Mouse (Mus musculus): ENCODE measurements around the gene Hpcal1. TPM values are rescaled to one million over a fixed set of nuclear protein-coding genes. Genes with fewer than 3 reads are reported as not detected.
A peak's percentile ranks its signal among the peaks of the same experiment; 100 is the strongest.
"Not testable (repeated sequence)": the region's sequence is repeated elsewhere in the genome, so short reads cannot be mapped to it uniquely, and the experiment has no call there.

Hpcal1 gene
- polyA plus RNA-seq, 1 experiment from 2014 or later, result 16.0 TPM

DNA sequence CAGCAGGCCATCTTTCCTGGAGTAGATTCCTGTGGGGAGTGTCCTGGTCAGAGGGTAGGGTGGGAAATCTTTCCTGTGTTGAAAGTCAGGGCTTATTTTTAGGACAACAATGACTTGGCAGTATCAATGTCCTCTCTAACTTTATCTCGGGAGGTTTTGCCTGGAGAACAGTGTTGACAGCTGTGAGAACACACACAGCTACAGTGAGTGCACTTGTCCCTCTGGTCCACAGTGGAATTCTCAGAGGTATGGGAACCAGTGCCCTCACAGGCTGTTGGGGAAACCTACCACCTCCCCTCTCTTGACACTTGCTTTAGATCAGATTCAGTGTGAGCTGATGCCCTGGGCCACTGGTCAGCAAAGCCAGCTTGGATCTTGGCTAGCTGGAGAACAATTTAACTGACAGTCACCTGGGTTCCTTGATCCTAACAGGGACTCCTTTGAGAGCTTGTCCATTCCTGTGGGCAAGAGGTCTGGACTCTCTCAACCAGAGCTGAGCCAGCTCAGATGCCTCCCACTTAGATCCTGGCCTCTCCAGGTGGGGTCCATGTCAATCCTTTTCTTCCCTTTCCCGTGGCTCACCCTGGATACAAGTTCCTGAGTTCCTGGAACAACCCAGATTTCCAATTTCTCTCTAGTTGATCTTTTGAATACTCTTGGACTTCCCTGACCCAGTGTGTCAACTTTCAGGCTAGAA is 79.0 kb downstream of the Hpcal1 start:
- ATAC-seq (ENCODE audit: low read depth), result 0 out of 2 replicates have a peak, but pooled peaks have one; percentile 10
- no peak overlapping the region for H3K4me3 ChIP-seq (replicated peaks)
- no peak for DNase-seq
- H3K4me1 ChIP-seq (replicated peaks), result peaks cover 13% of the 10 kb centered on the region
- H3K9ac ChIP-seq, result no peak overlapping the region
- H3K9me3 ChIP-seq (replicated peaks), result no peaks in the 10 kb centered on the region
- WGBS (ENCODE audit: insufficient replicate concordance), result 30% methylated on average over 2 of the region's 2 CpGs
- no peak overlapping the region for H3K4me2 ChIP-seq
- H3K27ac ChIP-seq, result no peak overlapping the region
- no peaks in the 10 kb centered on the region for H3K36me3 ChIP-seq
- no peaks in the 10 kb centered on the region for H3K27me3 ChIP-seq

DNA sequence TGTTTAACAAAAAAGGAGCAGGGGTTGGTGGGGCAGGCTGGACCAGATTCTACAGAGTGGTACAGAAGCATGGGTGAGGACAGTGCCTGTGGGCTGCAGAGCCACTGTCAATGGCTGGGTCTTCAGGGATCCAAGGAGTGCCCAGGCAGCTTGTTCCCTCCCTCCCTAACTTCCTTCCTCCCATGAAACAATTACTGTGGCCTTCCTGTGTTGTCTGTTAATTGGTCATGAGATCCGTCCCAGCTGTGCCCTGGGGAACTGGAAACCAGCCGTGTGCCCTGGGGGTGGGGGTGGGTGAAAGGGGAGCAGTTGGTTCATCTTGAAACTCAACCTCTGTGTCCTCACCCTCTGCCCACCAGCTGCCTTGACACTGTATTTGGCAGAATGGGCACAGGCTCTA is 79.9 kb downstream of the Hpcal1 start:
- no peaks in the 10 kb centered on the region for H3K36me3 ChIP-seq
- H3K27me3 ChIP-seq, result no peaks in the 10 kb centered on the region
- no peak for DNase-seq
- no peak overlapping the region for H3K9ac ChIP-seq
- WGBS (ENCODE audit: insufficient replicate concordance), result 50% methylated on average over 2 of the region's 2 CpGs
- peaks cover 13% of the 10 kb centered on the region for H3K4me1 ChIP-seq (replicated peaks)
- no peak overlapping the region for H3K4me3 ChIP-seq (replicated peaks)
- no peak for ATAC-seq (ENCODE audit: low read depth)
- no peak overlapping the region for H3K4me2 ChIP-seq
- H3K27ac ChIP-seq, result no peak overlapping the region
- H3K9me3 ChIP-seq (replicated peaks), result no peaks in the 10 kb centered on the region

- DNase-seq, result not testable (repeated sequence)
Measured at GRCm38 (mm10) chr12:17773721-17774120, 83.1 kb downstream of the Hpcal1 start.

GRCm38 (mm10) chr12:17774842-17775241 is 84.2 kb downstream of the Hpcal1 start:
- ATAC-seq (ENCODE audit: low read depth); H3K27ac ChIP-seq; H3K9me3 ChIP-seq (replicated peaks); H3K36me3 ChIP-seq; H3K9ac ChIP-seq; H3K4me1 ChIP-seq (replicated peaks); H3K4me2 ChIP-seq; DNase-seq; H3K27me3 ChIP-seq; H3K4me3 ChIP-seq (replicated peaks): not testable (repeated sequence)
- WGBS (ENCODE audit: insufficient replicate concordance), result 75% methylated on average over 3 of the region's 3 CpGs

More at GRCm38 (mm10) chr12:17773721-17774120, 83.1 kb downstream of the Hpcal1 start:
- not testable (repeated sequence) for H3K4me1 ChIP-seq (replicated peaks); H3K9me3 ChIP-seq (replicated peaks); H3K27ac ChIP-seq; H3K4me2 ChIP-seq; H3K36me3 ChIP-seq; H3K4me3 ChIP-seq (replicated peaks); H3K27me3 ChIP-seq; H3K9ac ChIP-seq; ATAC-seq (ENCODE audit: low read depth)
- 62% methylated on average over 5 of the region's 5 CpGs for WGBS (ENCODE audit: insufficient replicate concordance)

DNA sequence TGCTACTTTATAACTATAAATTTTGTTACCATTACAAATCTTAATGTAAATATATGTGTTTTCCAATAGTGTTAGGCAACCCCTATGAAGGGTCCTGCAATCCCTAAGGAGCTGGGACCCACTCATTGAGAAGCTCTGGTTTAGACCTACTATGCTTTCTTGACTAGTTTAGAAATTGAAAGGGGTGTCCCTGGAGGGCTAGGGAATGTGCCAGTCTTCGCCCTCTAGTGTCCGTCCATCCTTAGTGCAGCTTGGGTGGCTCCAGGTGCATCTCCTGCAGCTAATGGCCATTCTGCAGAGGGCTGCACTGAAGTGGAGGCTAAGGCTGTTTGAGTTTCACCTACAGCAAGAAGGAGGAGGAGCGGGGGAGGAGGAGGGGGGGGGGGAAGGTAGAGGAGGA is 87.7 kb downstream of the Hpcal1 start:
- ATAC-seq (ENCODE audit: low read depth) (no peak), DNase-seq (peak; percentile 9)
- no peaks in the 10 kb centered on the region for H3K9me3 ChIP-seq (replicated peaks)
- H3K27me3 ChIP-seq, result no peaks in the 10 kb centered on the region
- H3K9ac ChIP-seq, result no peak overlapping the region
- H3K4me3 ChIP-seq (replicated peaks), result no peak overlapping the region
- H3K4me2 ChIP-seq, result no peak overlapping the region
- 19% methylated on average over 3 of the region's 3 CpGs for WGBS (ENCODE audit: insufficient replicate concordance)
- H3K36me3 ChIP-seq, result no peaks in the 10 kb centered on the region
- no peaks in the 10 kb centered on the region for H3K4me1 ChIP-seq (replicated peaks)
- H3K27ac ChIP-seq, result no peak overlapping the region

DNA sequence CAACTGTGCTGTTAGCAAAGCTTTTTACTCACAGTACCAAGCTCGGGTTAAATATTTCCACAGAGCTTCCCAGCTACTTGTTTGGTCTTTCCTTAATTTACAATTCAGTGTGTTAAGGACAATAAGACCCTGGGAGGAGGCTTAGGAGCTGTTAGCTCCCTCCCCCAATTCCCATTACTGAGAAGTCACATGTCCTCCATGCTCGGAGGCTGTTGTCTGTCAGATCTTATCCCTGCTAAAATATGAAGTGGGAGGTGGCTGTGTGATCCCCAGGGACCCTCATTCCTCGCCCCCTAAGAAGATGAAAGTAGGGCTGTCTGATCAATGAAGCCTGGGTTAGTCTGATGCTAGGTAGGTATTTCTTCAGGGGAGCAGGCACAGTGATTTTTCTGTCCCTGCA is 88.4 kb downstream of the Hpcal1 start:
- no peak overlapping the region for H3K9ac ChIP-seq
- no peaks in the 10 kb centered on the region for H3K36me3 ChIP-seq
- 38% methylated on average over 3 of the region's 3 CpGs for WGBS (ENCODE audit: insufficient replicate concordance)
- no peak overlapping the region for H3K4me2 ChIP-seq
- DNase-seq (no peak), ATAC-seq (ENCODE audit: low read depth) (no peak)
- H3K4me1 ChIP-seq (replicated peaks), result no peaks in the 10 kb centered on the region
- no peaks in the 10 kb centered on the region for H3K9me3 ChIP-seq (replicated peaks)
- no peaks in the 10 kb centered on the region for H3K27me3 ChIP-seq
- H3K4me3 ChIP-seq (replicated peaks), result no peak overlapping the region
- H3K27ac ChIP-seq, result no peak overlapping the region

DNA sequence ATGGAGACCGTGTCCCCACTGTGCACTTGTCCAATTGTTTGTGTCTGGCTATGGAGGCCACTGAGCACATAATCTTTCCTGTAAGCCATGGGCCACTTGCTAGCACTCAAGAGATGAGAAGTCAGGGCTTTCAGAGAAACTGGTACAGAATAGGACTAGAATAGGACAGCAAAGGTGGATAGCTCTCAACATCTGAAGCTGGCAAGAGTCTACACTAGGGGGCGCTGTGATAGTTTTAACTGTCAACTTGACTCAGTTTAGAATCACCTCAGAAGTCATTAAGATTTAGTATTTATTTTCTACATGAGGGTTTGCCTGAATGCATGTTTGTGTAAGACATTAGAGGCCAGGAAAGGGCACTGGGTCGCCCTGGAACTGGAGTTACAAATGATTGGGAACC is 98.8 kb downstream of the Hpcal1 start:
- Histone ChIP-seq H3K27me3 (no peaks in the 10 kb centered on the region), H3K9ac (no peak overlapping the region), H3K9me3 (replicated peaks) (no peaks in the 10 kb centered on the region), H3K4me2 (no peak overlapping the region), H3K4me3 (replicated peaks) (no peak overlapping the region), H3K27ac (no peak overlapping the region), H3K4me1 (replicated peaks) (no peaks in the 10 kb centered on the region), H3K36me3 (0 out of 2 replicates have a peak, but pooled peaks cover 3% of the 10 kb centered on the region)
- DNase-seq (no peak), ATAC-seq (ENCODE audit: low read depth) (no peak)
- 43% methylated on average over 3 of the region's 3 CpGs for WGBS (ENCODE audit: insufficient replicate concordance)

- no peak for DNase-seq
- Histone ChIP-seq H3K4me1 (replicated peaks) (no peaks in the 10 kb centered on the region), H3K9ac (no peak overlapping the region), H3K4me2 (no peak overlapping the region), H3K27me3 (no peaks in the 10 kb centered on the region), H3K9me3 (replicated peaks) (no peaks in the 10 kb centered on the region), H3K4me3 (replicated peaks) (no peak overlapping the region), H3K36me3 (0 out of 2 replicates have a peak, but pooled peaks cover 3% of the 10 kb centered on the region), H3K27ac (no peak overlapping the region)
- WGBS (ENCODE audit: insufficient replicate concordance), result 63% methylated on average over 6 of the region's 6 CpGs
- ATAC-seq (ENCODE audit: low read depth), result no peak
Measured at GRCm38 (mm10) chr12:17791111-17791510, 100.5 kb downstream of the Hpcal1 start.

GRCm38 (mm10) chr12:17792756-17793155 is 102.1 kb downstream of the Hpcal1 start:
- no peaks in the 10 kb centered on the region for H3K4me1 ChIP-seq (replicated peaks)
- H3K27me3 ChIP-seq, result no peaks in the 10 kb centered on the region
- no peaks in the 10 kb centered on the region for H3K9me3 ChIP-seq (replicated peaks)
- no peak overlapping the region for H3K9ac ChIP-seq
- WGBS (ENCODE audit: insufficient replicate concordance), result 40% methylated on average over 1 of the region's 1 CpGs
- no peak overlapping the region for H3K27ac ChIP-seq
- DNase-seq, result no peak
- no peak overlapping the region for H3K4me2 ChIP-seq
- no peak overlapping the region for H3K4me3 ChIP-seq (replicated peaks)
- no peak for ATAC-seq (ENCODE audit: low read depth)
- H3K36me3 ChIP-seq, result no peaks in the 10 kb centered on the region

DNA sequence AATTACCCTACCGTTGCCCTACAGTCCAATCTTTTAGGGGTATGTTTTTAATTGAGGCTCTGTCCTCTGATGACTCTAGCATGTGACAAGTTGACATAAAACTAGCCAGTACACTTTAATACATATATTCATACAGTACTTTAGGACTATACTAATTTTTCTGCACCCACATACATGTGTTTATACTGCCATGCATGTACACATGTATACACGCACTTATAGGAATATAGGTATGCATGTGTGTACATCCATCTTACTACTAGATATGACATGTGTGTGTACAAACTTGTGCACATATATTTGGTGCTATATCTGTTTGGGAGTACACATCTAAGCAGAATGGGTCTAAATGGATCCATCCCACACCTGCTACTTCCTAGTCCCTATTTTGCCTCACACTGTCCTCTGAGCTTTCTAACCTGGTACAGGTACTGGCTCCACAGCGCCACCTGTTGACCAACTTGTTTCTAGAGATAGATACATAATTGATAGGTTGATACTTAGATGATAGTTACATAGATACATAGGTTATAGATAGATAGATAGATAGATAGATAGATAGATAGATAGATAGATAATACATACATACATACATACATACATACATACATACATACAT is 105.1 kb downstream of the Hpcal1 start:
- Histone ChIP-seq H3K9me3 (replicated peaks) (no peaks in the 10 kb centered on the region), H3K36me3 (no peaks in the 10 kb centered on the region), H3K4me3 (replicated peaks) (no peak overlapping the region), H3K4me1 (replicated peaks) (no peaks in the 10 kb centered on the region), H3K9ac (no peak overlapping the region), H3K4me2 (no peak overlapping the region), H3K27ac (no peak overlapping the region), H3K27me3 (no peaks in the 10 kb centered on the region)
- DNase-seq (peak; percentile 7), ATAC-seq (ENCODE audit: low read depth) (no peak)
- 54% methylated on average over 3 of the region's 3 CpGs for WGBS (ENCODE audit: insufficient replicate concordance)

DNA sequence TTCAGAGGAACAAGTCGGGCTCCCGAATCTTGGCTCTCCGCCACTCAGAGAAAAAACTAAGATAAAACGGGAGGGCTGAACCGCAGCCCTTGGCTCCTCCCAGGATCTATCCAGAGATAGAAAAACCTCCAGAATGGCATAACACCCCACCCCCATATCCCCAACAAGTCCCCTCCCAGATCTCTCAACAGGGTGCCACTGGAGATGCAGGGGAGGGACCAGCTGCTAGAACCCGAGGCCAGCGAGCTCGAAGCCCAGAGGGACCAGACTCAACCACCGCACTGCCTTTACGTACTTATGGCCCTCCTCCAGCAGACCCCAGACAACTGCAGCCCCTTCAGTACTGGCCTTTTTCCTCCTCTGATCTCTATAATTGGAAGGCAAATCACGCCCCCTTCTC is 107.6 kb downstream of the Hpcal1 start:
- not testable (repeated sequence) for H3K4me1 ChIP-seq (replicated peaks); DNase-seq; H3K4me2 ChIP-seq; H3K27ac ChIP-seq; ATAC-seq (ENCODE audit: low read depth); H3K27me3 ChIP-seq; H3K9ac ChIP-seq; H3K4me3 ChIP-seq (replicated peaks); H3K36me3 ChIP-seq; H3K9me3 ChIP-seq (replicated peaks)
- 74% methylated on average over 11 of the region's 11 CpGs for WGBS (ENCODE audit: insufficient replicate concordance)

DNA sequence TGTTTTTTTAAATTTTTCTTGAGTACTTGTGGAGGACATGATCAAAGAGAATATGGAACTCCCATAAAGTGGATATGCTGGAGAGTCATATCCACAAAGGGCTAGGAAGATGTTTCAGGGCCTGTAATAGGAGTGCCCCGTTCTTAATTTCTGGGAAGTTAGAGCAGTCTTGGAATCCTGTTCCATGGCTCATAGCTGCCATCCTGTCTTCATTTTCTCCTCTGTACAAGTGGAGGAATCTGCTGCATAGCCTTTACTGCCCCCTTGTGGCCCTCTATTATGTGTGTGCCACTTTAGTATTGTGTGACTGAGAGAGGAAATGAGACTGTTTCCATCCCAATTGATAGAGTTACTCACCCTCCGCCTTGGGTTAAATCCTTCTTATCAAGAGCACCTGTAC is 117.9 kb downstream of the Hpcal1 start:
- no peak overlapping the region for H3K27ac ChIP-seq
- no peaks in the 10 kb centered on the region for H3K36me3 ChIP-seq
- no peak for ATAC-seq (ENCODE audit: low read depth)
- H3K9ac ChIP-seq, result no peak overlapping the region
- H3K4me2 ChIP-seq, result no peak overlapping the region
- no peaks in the 10 kb centered on the region for H3K4me1 ChIP-seq (replicated peaks)
- no peaks in the 10 kb centered on the region for H3K9me3 ChIP-seq (replicated peaks)
- no peaks in the 10 kb centered on the region for H3K27me3 ChIP-seq
- WGBS (ENCODE audit: insufficient replicate concordance), result 15% methylated on average over 2 of the region's 2 CpGs
- DNase-seq, result peak; percentile 11
- no peak overlapping the region for H3K4me3 ChIP-seq (replicated peaks)
